Mouse (Mus musculus) limb, embryonic 13.5 days (tissue): Measurements from ENCODE around the gene Phf11d. TPM values are rescaled to one million over a fixed set of nuclear protein-coding genes. Genes with fewer than 3 reads are reported as not detected.
"Not testable (repeated sequence)": the region's sequence is repeated elsewhere in the genome, so short reads cannot be mapped to it uniquely, and the experiment has no call there.

ENCODE experiments used
- ATAC-seq: fragments of 200-750 bp; cut with Nextera tagmentation; 2 replicates; pipeline ENCODE4 v1.8.0; 2017; ENCODE audit warnings: low read depth, moderate number of reproducible peaks, moderate TSS enrichment; ENCODE audit not compliant: low FRiP score
- H3K27ac ChIP-seq: fragments of 300-500 bp; sonication (generic); 2 replicates; pipeline ENCODE4 v1.5.1; 2015; ENCODE audit warnings: inconsistent platforms, mild to moderate bottlenecking, moderate library complexity
- H3K27me3 ChIP-seq: fragments of 300-500 bp; sonication (generic); 2 replicates; pipeline ENCODE4 v1.6.1; 2015; ENCODE audit warnings: mild to moderate bottlenecking, inconsistent platforms
- H3K36me3 ChIP-seq: fragments of 300-500 bp; sonication (generic); 2 replicates; pipeline ENCODE4 v1.6.1; 2015; ENCODE audit warnings: inconsistent platforms, mild to moderate bottlenecking, moderate library complexity
- H3K4me1 ChIP-seq: fragments of 300-500 bp; sonication (generic); 2 replicates; pipeline ENCODE4 v1.6.1; 2015; ENCODE audit warnings: inconsistent platforms
- H3K4me2 ChIP-seq: fragments of 300-500 bp; sonication (generic); replicated peaks from 2 replicates; pipeline ENCODE4 v1.6.1; 2015; ENCODE audit warnings: inconsistent platforms, mild to moderate bottlenecking, moderate library complexity
- H3K4me3 ChIP-seq: fragments of 300-500 bp; sonication (generic); 2 replicates; pipeline ENCODE4 v1.5.1; 2015; ENCODE audit warnings: moderate library complexity, mild to moderate bottlenecking, inconsistent platforms
- H3K9ac ChIP-seq: fragments of 300-500 bp; sonication (generic); 2 replicates; pipeline ENCODE4 v1.6.1; 2015; ENCODE audit warnings: mild to moderate bottlenecking, inconsistent platforms
- H3K9me3 ChIP-seq: fragments of 300-500 bp; sonication (generic); 2 replicates; pipeline ENCODE4 v1.6.1; 2016; ENCODE audit warnings: inconsistent platforms
- WGBS: fragments of 180-500 bp; shearing (Covaris S2); methylation state at CpG from one replicate; pipeline ENCODE4 v1.1.7; 2015; 5-methylcytosine and 5-hydroxymethylcytosine counted together
- polyA plus RNA-seq: library from polyadenylated mRNA; unstranded; fragments of >200 nt; fragmentation: Nextera tagmentation; extraction: Ambion mirVana; gene quantifications from 2 replicates; pipeline ENCODE4 v1.2.1, GENCODE M21; 2015

The Phf11d gene
- polyA plus RNA-seq, 1 experiment from 2014 or later: 0.65 TPM

DNA sequence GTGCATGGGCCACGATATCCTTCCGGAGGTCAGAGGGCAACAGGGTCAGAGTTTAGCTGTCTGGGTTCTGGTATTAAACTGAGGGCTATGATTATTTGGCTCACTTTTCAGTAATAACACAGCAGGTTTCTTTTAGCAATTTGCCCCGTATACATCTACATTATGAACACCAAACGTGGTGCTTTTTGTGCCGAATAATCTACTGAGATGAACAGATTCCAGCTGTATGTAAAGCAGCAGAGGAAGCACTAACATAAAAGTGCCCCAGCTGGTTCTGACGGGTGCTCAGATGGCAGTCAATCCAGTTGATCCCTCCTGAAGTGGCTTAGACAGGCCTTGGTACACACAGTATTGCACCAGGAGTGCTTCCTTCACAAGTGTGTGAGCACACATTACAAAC is 45.3 kb downstream of the Phf11d start:
- 76% methylated on average over 6 of the region's 6 CpGs for WGBS
- H3K27me3 ChIP-seq, H3K4me1 ChIP-seq, H3K9ac ChIP-seq, H3K27ac ChIP-seq, H3K36me3 ChIP-seq, ATAC-seq, H3K4me3 ChIP-seq, H3K4me2 ChIP-seq, H3K9me3 ChIP-seq: not testable (repeated sequence)

DNA sequence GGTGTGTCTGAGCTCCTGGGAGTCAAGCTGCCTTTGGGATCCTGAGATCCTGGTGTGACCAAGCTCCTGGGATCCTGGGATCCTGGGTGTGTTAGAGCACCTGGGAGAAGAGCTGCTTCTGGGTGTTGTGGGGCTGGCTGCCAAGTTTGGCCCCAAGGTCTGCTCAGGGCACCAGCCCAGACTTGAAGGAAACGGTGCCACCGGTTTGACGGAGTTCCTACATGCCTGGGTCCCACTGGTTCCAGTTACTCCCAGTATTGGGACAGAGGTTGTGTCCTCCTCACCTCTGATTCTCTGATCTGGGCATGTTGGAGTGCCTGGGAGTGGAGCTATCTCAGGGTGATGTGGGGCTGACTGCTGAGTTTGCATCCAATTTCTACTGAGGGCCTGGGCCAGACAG is 46.2 kb downstream of the Phf11d start:
- 87% methylated on average over 3 of the region's 3 CpGs for WGBS
- not testable (repeated sequence) for H3K4me2 ChIP-seq

More for the DNA sequence above, 46.2 kb downstream of the Phf11d start:
- not testable (repeated sequence) for H3K4me1 ChIP-seq, H3K27me3 ChIP-seq, H3K27ac ChIP-seq, H3K9ac ChIP-seq, H3K36me3 ChIP-seq, ATAC-seq, H3K4me3 ChIP-seq, H3K9me3 ChIP-seq

Other genes with a start within 250 kb of the Phf11d start
- gene 1700129C05Rik, start 222.6 kb downstream of the Phf11d start, polyA plus RNA-seq: not detected in 2 replicates
- gene Gm5142, start 186.7 kb downstream of the Phf11d start, polyA plus RNA-seq: not detected in 2 replicates
- gene Rcbtb1, start 164.3 kb downstream of the Phf11d start, polyA plus RNA-seq: 77.3 and 78.6 TPM in 2 replicates
- not detected in 2 replicates for gene Gm6904, start 105.3 kb downstream of the Phf11d start, polyA plus RNA-seq
- not detected in 2 replicates for gene Phf11a, start 67.9 kb downstream of the Phf11d start, polyA plus RNA-seq
- 0.23 and 0.52 TPM in 2 replicates for gene Phf11b, start 24.1 kb downstream of the Phf11d start, polyA plus RNA-seq
- 0.64 and 0.68 TPM in 2 replicates for gene Phf11c, start 29.9 kb upstream of the Phf11d start, polyA plus RNA-seq
- 10.6 and 11.4 TPM in 2 replicates for gene Setdb2, start 75.4 kb upstream of the Phf11d start, polyA plus RNA-seq
- gene Cab39l, start 75.5 kb upstream of the Phf11d start, polyA plus RNA-seq: 36.6 and 38.1 TPM in 2 replicates
- 35.0 and 35.1 TPM in 2 replicates for gene Cdadc1, start 232.5 kb upstream of the Phf11d start, polyA plus RNA-seq